Mouse (Mus musculus) CD8-positive naive resting alpha-beta T cell, adult 2 months (primary cell): Measurements from ENCODE around the gene Phldb3.
"Not testable (repeated sequence)": the region's sequence is repeated elsewhere in the genome, so short reads cannot be mapped to it uniquely, and the experiment has no call there.

Experiments used
- DNase-seq, 2 experiments: peaks; one replicate each; pipeline ENCODE4 v3.0.0; 2022; ENCODE audit warnings: low read depth in 2 of 2, low spot score in 2 of 2

Gene Phldb3

DNA sequence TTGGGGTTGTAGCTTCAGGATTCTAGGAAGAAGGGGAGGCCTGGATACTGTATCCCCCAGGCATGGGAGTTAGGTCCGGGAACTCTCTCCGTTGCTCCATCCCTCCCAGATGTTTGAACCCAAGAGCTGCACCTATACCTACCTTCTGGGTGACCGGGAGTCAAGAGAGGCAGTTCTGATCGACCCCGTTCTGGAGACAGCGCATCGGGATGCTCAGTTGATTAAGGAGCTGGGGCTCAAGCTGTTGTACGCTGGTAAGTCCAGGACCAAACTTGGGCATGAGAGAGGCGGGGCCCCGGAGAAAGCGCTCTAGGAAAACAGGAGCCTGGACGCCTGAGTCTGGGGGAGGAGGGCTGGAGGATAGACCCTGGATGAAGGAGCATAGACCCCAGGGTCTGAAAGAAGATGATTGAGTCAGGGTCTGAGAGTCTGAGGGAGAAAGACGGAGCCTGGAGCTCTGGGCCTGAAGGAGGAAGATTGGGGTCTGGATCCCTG, 16.2 kb upstream of the Phldb3 start:
- no peak for DNase-seq

DNA sequence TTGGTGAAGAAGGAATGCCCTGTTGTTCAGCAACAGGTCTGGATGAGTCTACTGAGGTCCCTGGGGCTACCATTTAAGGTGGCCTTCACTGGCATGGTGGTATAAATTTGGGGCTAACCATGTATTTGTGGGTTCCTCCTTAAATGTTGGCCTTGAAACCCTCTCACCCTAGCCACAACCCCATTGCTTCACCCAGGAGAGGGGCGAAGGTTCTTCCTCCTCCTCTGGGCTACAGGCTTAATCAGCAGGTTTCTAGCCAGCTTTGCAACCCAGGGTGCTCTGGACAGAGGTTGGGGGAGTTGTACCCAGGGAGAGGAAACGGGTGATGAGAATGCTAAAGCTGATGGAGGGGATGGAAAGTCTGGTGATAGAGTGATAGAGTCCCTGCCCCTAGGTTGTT, 15.1 kb upstream of the Phldb3 start:
- DNase-seq = no peak

DNA sequence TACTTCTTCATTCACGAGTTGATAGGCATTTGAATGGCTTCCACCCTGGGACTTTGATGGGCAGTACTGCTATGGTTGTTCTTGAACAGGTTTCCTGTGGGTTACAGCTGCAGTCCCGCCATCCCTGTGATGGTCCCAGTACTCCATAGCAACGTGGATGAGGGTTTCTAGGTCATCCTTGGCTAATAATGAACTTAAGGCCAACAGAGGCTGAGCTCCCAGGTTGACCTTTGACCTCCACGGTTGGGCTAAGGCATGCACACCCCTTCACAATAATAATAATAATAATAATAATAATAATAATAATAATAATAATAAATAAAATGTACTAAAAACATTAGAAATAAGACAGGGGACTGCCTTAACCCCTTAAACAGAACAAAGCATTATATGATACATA, 12.4 kb upstream of the Phldb3 start:
- DNase-seq = no peak

DNA sequence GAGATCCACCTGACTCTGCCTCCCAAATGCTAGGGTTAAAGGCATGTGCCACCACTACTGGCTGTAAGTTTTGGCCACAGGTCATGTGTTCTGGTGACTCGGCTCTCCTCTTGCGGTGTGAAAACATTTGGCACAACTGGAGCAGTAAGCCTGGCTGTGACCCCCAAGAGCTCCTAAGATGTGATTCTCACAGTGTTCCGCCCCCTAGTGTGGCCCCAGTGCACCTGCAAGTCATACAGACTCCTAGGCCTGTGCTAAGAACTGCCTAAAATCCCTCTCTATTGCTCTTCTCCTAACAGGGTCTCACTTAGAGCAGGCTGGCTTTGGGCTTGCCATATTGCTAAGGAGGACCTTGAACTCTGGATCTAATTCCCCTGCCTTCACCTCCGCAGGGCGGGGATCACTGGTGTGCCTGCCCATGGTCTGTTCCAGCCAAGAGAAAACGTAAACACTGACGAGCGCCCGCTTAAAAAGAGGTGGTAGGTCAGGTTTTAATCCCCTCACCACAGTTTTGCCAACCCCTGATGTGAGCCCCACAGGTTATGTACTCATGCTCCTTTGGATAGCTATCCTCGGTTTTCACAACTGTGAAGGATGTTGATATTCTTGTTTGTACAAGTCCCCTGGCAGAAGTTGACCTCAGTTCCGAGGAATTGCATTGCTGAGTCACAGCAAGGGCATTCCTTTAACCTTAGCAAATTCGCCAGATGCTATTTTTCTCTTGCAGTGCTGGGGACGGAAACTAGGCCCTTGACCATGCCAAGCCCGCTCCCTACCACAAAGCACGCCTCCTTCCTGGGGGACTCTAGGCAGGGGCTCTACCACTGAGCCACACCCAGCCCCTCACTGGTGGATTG, 11.1 kb upstream of the Phldb3 start:
- DNase-seq = no peak

DNA sequence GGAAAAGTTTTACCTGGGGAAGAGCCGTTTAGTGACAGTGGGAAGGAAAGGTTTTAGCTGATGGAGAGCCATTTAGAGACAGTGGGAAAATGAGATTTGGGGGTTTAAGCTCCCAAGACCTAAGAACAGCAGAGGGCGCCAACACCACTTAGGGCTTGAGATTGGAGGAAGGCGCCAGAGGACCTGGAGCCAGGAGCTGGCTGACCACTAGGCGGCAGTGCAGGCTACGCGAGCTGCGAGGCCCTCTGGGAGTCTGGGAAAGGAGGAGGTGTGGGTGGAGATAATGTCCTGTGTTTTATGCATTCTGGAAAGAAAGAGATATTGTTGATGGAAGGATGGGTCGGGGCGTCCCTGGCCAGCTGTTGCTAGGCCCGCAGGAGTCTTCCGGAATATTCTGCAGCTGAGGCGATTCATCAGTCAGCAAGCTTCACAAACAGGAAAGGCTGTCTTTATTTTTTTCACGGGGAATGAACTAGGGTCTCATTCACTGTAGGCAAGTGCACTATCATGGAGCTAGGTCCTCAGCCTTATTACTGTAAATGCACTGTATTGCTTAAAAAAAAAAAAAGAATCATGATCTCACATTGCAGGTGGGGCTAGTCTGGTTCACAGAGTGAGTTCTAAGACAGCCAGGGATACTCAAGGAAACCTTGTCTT, 9.5 kb upstream of the Phldb3 start:
- peak; percentile 88 to 93 for DNase-seq

DNA sequence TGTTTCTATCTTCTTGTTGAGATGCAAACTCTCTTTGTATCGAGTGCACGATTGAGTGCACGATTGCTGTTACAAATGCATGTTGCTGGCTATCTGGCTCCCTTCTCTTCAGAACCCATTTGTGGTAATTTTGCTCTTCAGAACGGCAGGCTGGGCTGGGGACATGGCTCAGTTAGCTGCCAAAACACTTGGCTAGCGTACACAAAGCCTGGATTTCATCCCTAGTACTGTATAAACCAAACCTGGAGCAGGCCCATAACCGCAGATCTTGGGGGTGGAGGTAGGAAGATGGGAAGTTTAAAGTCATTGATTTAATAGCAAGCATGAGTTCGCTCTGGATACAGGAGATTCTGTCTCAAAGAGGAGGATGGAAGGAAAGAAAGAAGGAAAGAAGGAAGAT, 5.0 kb upstream of the Phldb3 start:
- no peak for DNase-seq

DNA sequence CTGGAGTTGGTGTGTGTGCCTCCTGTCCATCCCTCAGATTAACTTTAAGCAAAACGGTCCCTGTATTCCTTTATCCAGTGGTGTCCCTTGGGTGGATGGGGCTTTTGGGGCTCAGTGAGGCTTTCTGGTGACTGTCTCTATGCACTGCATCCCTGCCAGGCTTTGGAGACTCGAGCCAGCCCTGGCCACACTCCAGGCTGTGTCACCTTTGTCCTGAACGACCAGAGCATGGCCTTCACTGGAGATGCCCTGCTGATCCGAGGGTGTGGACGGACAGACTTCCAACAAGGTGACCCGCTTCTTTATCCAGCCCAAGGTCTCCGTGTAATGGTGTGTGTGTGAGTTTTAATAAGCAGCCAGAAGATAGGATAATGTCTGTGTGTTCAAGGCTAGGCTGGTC, 4.5 kb upstream of the Phldb3 start:
- no peak for DNase-seq

DNA sequence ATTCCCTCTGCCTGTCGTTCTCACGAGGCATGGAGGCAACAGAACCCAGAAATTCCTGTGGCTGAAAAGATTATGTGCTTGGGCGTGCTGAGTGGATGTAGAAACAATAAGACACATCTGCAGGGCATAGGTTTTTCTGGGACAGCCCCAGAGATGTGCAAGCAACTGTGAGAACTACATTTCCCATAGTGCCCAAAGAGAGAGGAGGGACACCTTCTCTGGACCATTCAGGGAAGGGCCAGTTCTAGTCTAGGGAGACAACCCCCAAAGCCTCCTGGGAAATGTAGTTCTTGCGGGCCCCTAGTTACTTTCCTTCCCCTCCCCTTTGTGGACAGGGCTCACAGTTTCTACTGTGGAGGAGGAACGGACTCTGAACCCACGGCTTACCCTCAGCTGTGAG, 2.5 kb upstream of the Phldb3 start:
- DNase-seq = peak in 1 of 2 experiments; percentile 51

DNA sequence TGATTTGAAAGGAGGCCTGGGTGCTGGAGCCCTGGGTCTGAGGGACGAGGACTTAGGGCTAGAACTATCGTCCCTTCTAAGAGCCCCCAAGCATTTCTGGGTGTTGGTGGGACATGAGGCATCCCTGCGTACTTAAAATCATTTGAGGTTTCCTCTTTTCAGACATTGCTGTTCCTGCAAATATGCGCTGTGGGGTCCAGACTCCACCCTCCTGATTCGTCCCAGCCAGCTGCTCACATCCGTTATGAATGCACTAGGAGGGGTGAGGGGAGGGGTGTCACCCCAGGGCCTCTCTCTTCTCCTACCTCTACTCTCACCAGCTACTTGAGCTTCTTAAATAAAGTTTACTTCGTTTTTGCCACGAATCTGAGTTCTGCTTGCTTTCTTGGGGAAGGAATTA, 2.0 kb upstream of the Phldb3 start:
- no peak for DNase-seq

DNA sequence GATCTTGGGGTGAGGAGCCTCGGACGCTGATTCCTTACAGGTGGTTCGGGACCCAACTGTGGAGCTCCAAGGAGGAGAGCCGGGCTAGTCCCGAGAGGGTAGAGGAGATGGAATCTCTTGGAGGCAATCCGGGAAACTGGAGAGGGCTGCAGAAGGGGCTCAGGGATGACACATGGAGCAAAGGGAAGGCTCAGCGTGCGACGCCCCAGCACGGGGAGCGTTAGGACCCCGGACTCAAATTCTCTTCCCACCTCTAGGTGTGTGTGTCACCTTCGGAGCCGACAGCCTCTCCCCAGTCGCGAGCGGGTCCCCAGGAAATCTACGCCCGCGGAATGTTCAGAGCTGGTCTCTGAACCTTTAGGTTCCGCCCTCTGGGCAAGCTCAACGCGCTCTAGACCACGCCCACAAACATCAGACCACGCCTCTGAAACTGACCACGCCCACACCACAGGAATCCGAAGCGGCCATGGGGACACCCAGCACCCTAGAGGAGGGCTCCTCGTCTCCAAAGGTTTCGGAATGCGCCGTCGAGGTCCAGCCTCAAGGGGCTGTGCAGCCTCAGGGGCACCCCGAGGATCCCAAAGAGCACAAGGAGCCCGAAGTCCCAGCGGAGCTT, 424 bp downstream of the Phldb3 start:
- DNase-seq = peak; percentile 78 to 91

DNA sequence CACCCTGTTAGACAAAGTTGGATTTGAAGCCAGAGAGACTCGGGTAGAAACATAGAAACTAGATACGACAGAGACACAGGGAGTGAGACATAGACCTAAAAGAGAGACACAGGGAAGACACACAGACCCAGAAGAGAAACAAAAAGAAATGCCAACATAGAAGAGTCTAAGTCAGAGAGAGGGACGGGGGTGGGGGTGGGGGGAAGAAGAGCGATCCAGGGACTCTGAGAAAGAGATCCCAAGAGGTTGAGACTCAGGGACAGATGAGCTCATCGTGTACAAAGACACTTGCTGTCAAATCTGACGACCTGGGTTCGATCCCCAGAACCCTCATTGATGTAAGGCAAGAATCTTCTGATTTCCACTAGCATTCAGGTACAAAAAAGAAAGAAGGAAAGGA, 1.1 kb downstream of the Phldb3 start:
- no peak for DNase-seq

DNA sequence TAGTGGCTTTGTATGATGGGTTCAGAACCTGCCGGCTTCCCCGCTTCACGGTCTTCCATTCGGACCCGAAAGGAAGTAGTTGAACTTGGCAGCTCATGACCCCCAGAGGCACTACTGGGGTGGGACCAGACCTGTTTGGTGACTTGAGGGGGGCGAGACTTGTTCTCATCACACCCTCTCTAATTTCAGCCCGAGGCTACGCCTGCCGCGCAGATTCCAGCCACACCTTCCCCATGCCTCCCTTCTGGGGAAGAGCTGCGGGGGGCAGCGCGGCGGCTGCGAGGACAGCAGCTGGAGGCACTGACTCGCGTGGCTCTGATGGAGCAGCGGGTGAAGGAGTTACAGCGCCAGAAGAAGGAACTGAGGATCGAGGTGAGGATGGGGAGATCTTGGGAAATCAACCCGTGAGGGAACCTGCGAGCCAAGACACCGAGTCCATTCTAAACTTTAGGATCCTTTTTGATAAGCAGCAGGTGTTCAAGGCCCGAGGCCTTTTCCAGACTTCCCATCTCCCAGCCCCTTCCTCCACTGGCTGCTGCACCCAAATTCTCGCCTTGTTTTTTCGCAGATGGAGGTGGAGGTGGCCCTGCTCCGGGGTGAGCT, 1.8 kb downstream of the Phldb3 start:
- DNase-seq = no peak

DNA sequence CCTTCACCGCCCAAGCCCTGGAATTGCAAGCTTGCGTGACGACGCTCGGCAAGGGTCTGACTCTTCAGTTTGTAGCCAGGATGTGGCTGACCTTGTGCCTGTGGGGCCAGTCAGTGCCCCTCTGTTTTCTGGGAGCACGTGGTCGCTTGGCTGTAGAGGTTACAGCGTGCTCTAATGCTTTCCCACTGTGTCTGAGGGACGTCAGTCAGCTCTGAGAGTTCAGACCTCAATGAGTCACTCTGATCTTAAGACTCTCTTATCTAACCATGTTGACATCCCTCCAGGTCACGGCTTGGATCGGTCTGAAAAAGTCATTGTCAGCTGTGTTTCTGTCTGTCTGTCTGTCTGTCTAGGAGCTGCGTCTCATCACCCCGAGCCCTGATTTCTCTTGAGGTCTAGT, 4.3 kb downstream of the Phldb3 start:
- DNase-seq = no peak

DNA sequence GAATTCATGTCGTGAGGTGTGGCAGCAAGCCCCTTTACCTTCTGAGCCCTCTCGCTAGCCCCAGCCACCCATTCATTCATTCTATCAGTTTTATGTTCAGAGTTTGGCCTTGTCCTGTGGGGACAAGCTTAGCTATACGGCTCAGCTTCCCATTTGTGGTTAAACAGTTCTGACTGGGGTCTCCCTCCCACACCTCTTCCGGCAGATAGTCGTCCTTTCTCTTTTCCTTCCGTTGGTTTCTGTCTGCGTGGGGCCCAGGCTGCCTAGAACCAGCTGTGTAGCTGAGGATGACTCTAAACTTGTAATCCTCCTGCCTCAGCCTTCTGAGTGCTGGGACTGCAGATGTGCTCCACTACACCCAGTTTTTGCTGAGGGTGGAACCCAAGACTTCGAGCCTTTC, 7.2 kb downstream of the Phldb3 start:
- DNase-seq = no peak

DNA sequence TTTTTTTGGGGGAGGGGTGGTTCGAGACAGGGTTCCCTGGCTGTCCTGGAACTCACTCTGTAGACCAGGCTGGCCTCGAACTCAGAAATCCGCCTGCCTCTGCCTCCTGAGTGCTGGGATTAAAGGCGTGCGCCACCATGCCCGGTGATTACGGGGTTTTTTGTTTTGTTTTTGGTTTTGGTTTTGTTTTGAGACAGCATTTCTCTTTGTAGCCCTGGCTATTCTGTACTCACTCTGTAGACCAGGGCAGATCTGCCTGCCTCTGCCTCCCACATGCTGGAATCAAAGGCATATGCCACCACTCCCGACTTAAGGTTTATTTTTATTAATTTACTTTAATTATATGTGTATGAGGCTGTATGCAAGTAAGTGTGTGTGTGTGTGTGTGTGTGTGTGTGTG, 7.8 kb downstream of the Phldb3 start:
- DNase-seq = not testable (repeated sequence)

DNA sequence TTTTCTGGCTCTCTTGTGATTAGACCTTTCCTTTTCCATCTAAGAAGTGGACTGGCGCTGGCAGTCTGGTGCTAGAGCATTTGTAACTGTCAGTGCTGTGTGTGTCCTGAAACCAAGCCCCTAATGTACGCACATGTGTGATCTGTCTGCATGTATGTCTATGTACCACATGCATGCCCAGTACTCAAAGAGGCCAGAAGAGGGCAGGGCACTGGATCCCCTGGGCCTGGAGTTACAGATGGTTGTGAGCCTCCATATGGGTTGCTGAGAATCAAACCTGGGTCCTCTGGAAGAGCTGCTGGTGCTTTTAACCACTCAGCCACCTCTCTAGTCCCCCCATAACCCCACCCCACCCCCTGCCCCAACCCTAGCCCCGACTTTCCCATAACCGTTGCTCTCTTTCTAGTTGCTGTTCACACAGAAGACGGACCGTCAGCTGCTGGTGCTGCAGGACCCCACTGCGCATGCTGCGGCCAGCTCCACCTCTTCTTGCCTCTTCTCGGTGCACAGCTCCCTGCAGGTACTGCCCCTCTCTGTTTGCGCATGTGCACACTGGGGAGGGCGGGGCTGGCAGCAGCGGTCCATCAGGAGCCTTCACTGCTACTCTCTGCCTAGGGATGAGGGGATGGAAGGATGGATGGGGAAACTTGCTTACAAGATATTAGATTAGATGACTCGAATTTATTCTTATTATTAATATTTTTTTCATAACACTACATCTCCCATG, 9.3 kb downstream of the Phldb3 start:
- DNase-seq = no peak

DNA sequence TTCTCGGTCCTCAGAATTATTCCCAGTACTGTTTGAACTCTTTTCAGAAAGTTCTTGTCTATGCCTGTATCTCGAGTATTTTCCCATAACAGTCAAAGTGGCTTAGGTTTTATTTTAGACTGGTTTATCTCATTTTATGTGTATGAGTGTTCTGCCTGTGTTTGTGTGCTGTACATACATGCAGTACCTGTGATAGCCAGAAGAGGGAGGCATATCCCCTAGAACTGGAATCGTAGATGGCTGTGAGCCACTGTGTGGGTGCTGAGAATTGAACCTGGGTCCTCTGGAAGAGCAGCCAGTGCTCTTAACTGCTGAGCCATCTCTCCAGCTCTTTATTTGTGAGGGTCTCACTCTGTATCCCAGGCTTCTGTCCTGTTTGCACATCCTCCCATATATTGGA, 10.6 kb downstream of the Phldb3 start:
- DNase-seq = no peak

DNA sequence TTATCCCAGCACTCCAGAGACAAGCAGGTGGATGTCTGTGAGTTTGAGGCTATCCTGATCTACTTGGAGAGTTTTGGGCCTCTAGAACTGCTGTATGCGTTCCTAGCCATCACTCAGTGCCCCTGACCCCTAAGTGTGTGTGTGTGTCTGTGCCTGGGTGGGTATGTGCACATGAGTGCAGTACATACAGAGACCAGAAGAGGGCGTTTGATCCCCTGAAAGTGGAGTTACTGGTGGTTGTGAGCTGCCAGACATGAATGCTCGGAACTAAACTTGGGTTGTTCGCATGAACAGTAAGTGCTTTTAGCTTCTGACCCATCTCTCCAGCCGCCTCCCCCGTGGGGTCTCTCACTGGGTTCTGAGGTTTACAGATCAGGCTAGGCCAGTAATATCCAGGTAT, 12.4 kb downstream of the Phldb3 start:
- DNase-seq = no peak

DNA sequence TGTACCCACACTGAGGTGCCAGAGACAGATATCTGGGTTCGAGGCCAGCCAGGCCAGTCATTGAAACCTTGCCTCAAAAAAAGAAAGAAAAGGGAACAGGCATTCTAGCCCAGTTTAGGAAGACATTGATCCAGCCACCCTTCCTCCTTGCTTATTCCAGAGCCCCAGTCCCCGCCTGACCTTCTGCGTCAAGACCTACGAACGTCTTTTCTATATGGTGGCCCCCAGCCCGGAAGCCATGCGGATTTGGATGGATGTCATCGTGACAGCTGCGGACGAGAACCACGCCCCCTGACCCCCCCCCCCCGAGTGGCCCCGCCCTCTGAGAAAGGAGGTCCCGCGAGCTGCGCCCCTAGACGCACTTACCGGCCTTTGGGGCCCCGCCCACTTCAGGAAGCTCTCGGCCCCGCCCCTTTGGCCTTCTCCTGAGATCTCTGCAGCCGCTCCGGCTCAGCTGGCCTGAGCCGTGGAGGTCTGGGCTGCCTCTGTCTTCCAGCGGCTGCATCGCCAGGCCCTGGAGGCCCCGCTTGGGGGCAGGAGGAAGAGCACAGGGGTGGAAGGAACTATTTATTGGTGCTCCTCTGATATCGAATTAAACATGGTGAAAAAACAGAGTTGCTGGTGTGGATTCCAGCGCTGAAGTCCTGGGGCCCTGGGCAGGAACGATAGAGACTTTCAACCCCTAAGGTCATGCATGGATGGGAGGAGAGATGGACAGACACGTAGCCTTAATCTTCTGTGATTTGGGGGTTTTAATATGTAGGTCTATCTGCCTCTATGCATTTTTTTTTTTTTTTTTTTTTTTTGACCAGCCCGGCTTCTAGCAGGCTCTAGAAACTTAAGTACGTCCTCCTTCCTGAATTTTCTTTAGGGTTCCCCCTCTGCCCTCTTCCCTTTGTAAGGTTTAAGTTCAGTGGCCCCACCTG, 18.4 kb downstream of the Phldb3 start:
- no peak for DNase-seq

DNA sequence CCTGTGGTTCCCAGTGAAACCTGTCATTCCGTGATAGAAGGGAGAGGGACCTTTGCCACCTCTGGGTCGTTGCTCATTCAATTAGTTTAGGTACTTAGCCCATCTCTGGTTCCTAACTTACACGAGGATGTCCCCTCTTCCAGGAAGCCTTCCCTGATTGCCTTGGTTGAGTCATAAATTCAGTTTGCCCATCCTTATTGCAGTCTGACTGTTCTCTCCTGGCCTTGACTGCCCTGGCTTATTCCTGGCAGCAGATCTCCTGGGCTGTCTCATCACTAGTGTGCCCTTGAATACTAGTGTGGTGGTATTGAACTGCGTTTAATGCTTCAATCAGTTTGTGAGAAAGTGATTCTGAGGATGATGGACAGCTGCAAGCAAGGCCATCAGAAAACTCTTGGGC, 19.1 kb downstream of the Phldb3 start:
- DNase-seq = no peak
